Mouse (Mus musculus) heart, embryonic 12.5 days (tissue): ENCODE results near the gene Snrk. TPM values are rescaled to one million over a fixed set of nuclear protein-coding genes. Genes with fewer than 3 reads are reported as not detected.

ENCODE experiments used
- ATAC-seq: fragments of 200-750 bp; cut with Nextera tagmentation; 2 replicates; pipeline ENCODE4 v1.8.0; 2017; ENCODE audit warnings: moderate TSS enrichment, moderate library complexity; ENCODE audit not compliant: insufficient number of reproducible peaks, low FRiP score
- H3K27ac ChIP-seq: fragments of 300-500 bp; sonication (generic); 2 replicates; pipeline ENCODE4 v1.5.1; 2016; ENCODE audit warnings: mild to moderate bottlenecking, moderate library complexity; ENCODE audit not compliant: poor library complexity, severe bottlenecking
- H3K27me3 ChIP-seq: fragments of 300-500 bp; sonication (generic); replicated peaks from 2 replicates; pipeline ENCODE4 v1.6.1; 2016; ENCODE audit warnings: mild to moderate bottlenecking, moderate library complexity
- H3K36me3 ChIP-seq: fragments of 300-500 bp; sonication (generic); 2 replicates; pipeline ENCODE4 v1.6.1; 2016; ENCODE audit warnings: mild to moderate bottlenecking, moderate library complexity
- H3K4me1 ChIP-seq: fragments of 300-500 bp; sonication (generic); replicated peaks from 2 replicates; pipeline ENCODE4 v1.6.1; 2016; ENCODE audit warnings: mild to moderate bottlenecking
- H3K4me2 ChIP-seq: fragments of 300-500 bp; sonication (generic); 2 replicates; pipeline ENCODE4 v1.6.1; 2016; ENCODE audit warnings: mild to moderate bottlenecking, moderate library complexity
- H3K4me3 ChIP-seq: fragments of 300-500 bp; sonication (generic); 2 replicates; pipeline ENCODE4 v1.5.1; 2016; ENCODE audit warnings: mild to moderate bottlenecking
- H3K9ac ChIP-seq: fragments of 300-500 bp; sonication (generic); 2 replicates; pipeline ENCODE4 v1.6.1; 2016; ENCODE audit warnings: mild to moderate bottlenecking, moderate library complexity
- H3K9me3 ChIP-seq: fragments of 300-500 bp; sonication (generic); replicated peaks from 2 replicates; pipeline ENCODE4 v1.6.1; 2016; ENCODE audit warnings: mild to moderate bottlenecking, moderate library complexity
- WGBS: fragments of 180-500 bp; shearing (Covaris S2); methylation state at CpG from one replicate; pipeline ENCODE4 v1.1.7; 2016; 5-methylcytosine and 5-hydroxymethylcytosine counted together
- polyA plus RNA-seq: library from polyadenylated mRNA; unstranded; fragments of >200 nt; fragmentation: Nextera tagmentation; extraction: Ambion mirVana; gene quantifications from 2 replicates; pipeline ENCODE4 v1.2.1, GENCODE M21; 2016

Gene Snrk
- polyA plus RNA-seq, 1 experiment from 2014 or later = 53.4 TPM

DNA sequence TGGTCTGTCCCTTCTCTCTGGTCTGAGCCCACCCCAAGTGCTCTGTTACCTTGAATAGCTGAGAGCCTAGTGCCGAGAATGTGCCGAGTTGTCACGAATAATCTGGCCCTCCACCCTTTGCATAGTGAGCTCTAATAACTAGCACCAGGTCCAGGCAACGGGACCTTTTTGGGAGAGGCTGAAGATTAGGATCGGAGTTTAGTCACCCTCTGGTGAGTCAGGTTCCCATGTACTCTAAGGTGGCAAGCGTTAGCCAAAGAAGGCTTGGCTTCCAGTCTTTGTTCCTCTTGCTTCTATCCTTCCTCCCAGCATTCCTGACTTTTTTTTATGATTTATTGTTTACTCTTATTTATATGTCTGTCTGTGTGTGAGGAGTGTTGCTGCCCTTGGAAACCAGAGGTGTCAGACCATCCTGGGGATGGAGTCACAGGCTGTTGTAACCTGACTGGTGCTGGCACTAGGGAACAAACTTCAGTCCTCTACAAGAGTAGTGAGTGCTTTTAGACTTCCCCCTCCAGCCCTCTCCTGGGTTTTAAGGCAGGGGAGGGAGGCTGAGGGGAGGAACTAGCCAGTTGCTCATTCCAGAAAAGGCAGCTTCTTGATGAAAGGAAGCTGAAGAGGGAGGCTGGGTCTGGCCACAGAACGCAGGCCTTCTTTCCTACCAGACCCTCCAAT is 9.2 kb upstream of the Snrk start:
- Histone ChIP-seq H3K4me2 (no peak overlapping the region), H3K36me3 (no peaks in the 10 kb centered on the region), H3K27ac (no peak overlapping the region), H3K9me3 (no peaks in the 10 kb centered on the region), H3K27me3 (peaks cover 13% of the 10 kb centered on the region), H3K4me1 (peaks cover 25% of the 10 kb centered on the region; the same call in 1 of the 2 replicates), H3K4me3 (no peak overlapping the region), H3K9ac (no peak overlapping the region)
- 52% methylated on average over 7 of the region's 7 CpGs for WGBS
- no peak for ATAC-seq

- H3K4me3 ChIP-seq = no peak overlapping the region
- no peaks in the 10 kb centered on the region for H3K36me3 ChIP-seq
- no peaks in the 10 kb centered on the region for H3K9me3 ChIP-seq
- WGBS = 52% methylated on average over 8 of the region's 8 CpGs
- peak overlapping the region; percentile 57; the same call in 1 of the 2 replicates for H3K27ac ChIP-seq
- H3K27me3 ChIP-seq = peaks cover 13% of the 10 kb centered on the region
- H3K4me2 ChIP-seq = no peak overlapping the region
- H3K4me1 ChIP-seq = peaks cover 18% of the 10 kb centered on the region; the same call in 1 of the 2 replicates
- ATAC-seq = no peak
- no peak overlapping the region for H3K9ac ChIP-seq
These were observed 7.4 kb upstream of the Snrk start for GRCm38 (mm10) chr9:122109553-122110225.

GRCm38 (mm10) chr9:122110508-122110907 is 6.6 kb upstream of the Snrk start:
- H3K4me3 ChIP-seq = no peak overlapping the region
- ATAC-seq = no peak
- peaks cover 8% of the 10 kb centered on the region for H3K27me3 ChIP-seq
- H3K36me3 ChIP-seq = no peaks in the 10 kb centered on the region
- H3K4me2 ChIP-seq = no peak overlapping the region
- whole genome bisulfite sequencing = 76% methylated on average over 6 of the region's 6 CpGs
- no peak overlapping the region for H3K9ac ChIP-seq
- H3K27ac ChIP-seq = no peak overlapping the region
- no peaks in the 10 kb centered on the region for H3K9me3 ChIP-seq
- peaks cover 18% of the 10 kb centered on the region; the same call in 1 of the 2 replicates for H3K4me1 ChIP-seq

- Histone ChIP-seq H3K4me1 (peaks cover 18% of the 10 kb centered on the region; the same call in 1 of the 2 replicates), H3K27me3 (0 out of 2 replicates have a peak, but pooled peaks cover 4% of the 10 kb centered on the region), H3K9ac (no peak overlapping the region), H3K9me3 (no peaks in the 10 kb centered on the region), H3K36me3 (no peaks in the 10 kb centered on the region), H3K4me3 (no peak overlapping the region), H3K27ac (no peak overlapping the region), H3K4me2 (no peak overlapping the region)
- 74% methylated on average over 5 of the region's 5 CpGs for WGBS
- ATAC-seq = no peak
These were observed 6.1 kb upstream of the Snrk start for GRCm38 (mm10) chr9:122110921-122111320.

- WGBS = 70% methylated on average over 4 of the region's 4 CpGs
- H3K9me3 ChIP-seq = no peaks in the 10 kb centered on the region
- no peaks in the 10 kb centered on the region for H3K36me3 ChIP-seq
- H3K27ac ChIP-seq = no peak overlapping the region
- ATAC-seq = no peak
- no peaks in the 10 kb centered on the region for H3K27me3 ChIP-seq
- peaks cover 18% of the 10 kb centered on the region for H3K4me1 ChIP-seq
- no peak overlapping the region for H3K9ac ChIP-seq
- H3K4me2 ChIP-seq = no peak overlapping the region
- H3K4me3 ChIP-seq = no peak overlapping the region
These were observed 1.5 kb upstream of the Snrk start for GRCm38 (mm10) chr9:122115552-122115951.

- no peak overlapping the region for H3K4me3 ChIP-seq
- H3K27ac ChIP-seq = no peak overlapping the region
- 61% methylated on average over 1 of the region's 1 CpGs for WGBS
- no peak for ATAC-seq
- peaks cover 21% of the 10 kb centered on the region for H3K4me1 ChIP-seq
- no peaks in the 10 kb centered on the region for H3K9me3 ChIP-seq
- no peak overlapping the region for H3K9ac ChIP-seq
- no peaks in the 10 kb centered on the region; the same call in 1 of the 2 replicates for H3K36me3 ChIP-seq
- no peaks in the 10 kb centered on the region for H3K27me3 ChIP-seq
- no peak overlapping the region for H3K4me2 ChIP-seq
These were observed 707 bp upstream of the Snrk start for GRCm38 (mm10) chr9:122116359-122116758.

DNA sequence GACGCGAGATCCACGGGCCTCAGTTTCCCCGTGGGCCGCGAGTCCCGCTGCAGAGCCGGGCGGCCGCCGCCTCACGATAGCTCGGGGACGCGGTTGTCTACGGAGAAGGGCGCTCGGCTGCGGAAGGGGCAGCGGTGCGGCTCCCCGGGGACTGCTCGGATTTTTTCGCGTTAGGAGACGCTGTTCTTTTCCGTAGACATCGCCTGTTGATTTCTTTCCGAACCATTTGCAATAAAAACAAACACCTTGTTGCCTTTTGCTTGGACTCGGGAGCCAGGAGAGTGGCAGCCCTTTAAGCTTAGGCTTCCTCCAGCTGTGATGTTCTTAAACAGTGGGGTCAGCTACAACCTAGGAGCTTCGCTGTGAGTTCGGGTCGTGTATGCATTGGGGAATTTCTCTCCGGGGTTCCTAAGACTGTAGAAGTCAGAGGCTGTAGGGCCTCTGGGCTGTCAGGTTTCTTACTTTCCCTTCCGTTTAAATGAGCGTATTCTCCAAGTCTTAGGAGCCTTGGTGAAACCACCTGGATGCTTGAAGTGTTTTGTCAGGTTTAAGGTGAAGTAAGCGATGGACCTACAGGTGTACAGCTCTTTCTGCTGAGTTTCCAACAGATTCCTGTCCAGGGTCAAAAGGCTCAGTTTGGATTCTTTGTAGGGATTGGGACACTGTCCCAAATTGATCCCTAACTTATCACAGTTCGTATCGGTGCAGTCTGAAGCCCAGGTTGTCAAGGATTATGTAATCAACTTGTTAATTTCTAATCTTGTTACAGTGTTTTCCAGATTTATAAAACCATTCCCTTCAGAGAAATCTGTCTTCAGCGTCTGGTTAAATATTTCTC is 845 bp downstream of the Snrk start:
- peak overlapping the region; percentile 90 for H3K4me3 ChIP-seq
- no peaks in the 10 kb centered on the region for H3K9me3 ChIP-seq
- peak; percentile 41; the same call in 1 of the 2 replicates for ATAC-seq
- peaks cover 31% of the 10 kb centered on the region for H3K4me1 ChIP-seq
- peak overlapping the region; percentile 99 for H3K9ac ChIP-seq
- H3K27ac ChIP-seq = peak overlapping the region; percentile 90
- 4% methylated on average over 40 of the region's 40 CpGs for WGBS
- H3K27me3 ChIP-seq = no peaks in the 10 kb centered on the region
- peak overlapping the region; percentile 90 for H3K4me2 ChIP-seq
- H3K36me3 ChIP-seq = no peaks in the 10 kb centered on the region; the same call in 1 of the 2 replicates

DNA sequence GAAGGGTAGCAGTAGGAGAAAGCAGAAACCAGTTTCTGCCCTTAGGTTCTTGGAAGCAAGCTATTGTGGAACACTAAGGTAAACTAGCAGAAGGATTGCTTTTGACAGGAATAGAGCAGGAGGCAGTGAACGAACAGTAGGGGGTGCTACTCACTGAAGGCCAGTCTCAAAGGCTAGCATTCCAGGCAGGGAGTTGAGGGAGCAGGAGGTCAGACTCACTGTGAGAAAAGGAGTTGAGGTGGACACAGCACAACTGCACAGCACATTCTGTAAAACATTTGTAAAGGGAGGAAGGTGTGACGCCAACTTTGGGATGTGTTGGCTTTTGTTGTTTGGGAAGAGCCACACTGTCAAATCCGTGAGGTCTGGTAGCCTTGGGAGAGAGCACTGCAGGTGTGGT is 3.0 kb downstream of the Snrk start:
- Histone ChIP-seq H3K9me3 (no peaks in the 10 kb centered on the region), H3K4me1 (peaks cover 41% of the 10 kb centered on the region), H3K4me3 (peak overlapping the region; percentile 9), H3K9ac (peak overlapping the region; percentile 41; the same call in 1 of the 2 replicates), H3K27ac (no peak overlapping the region), H3K36me3 (no peaks in the 10 kb centered on the region; the same call in 1 of the 2 replicates), H3K27me3 (no peaks in the 10 kb centered on the region), H3K4me2 (peak overlapping the region; percentile 43)
- no peak for ATAC-seq
- 47% methylated on average over 3 of the region's 3 CpGs for WGBS

DNA sequence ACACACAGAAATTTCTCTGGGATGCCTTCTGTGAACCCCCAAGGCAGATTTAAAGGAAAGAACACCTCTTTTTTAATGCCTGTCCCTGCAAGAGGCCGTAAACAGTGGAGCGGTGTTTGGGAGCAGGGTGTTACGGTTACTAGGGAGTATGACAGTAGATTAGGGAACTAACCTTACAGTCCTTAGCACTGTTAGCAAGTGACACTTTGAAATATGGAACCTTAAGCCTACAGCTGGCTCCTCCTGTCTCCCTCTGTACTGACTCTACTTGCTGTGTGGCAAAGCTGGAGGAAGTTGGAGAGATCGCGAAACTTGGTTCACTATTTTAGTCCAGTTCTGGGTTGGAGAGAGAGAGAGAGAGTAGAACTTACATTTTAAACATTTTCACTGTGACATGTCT is 5.0 kb downstream of the Snrk start:
- peaks cover 42% of the 10 kb centered on the region for H3K4me1 ChIP-seq
- H3K4me3 ChIP-seq = no peak overlapping the region
- H3K27me3 ChIP-seq = no peaks in the 10 kb centered on the region
- H3K36me3 ChIP-seq = no peaks in the 10 kb centered on the region; the same call in 1 of the 2 replicates
- H3K9ac ChIP-seq = 0 out of 2 replicates have a peak overlapping the region, but pooled peaks have one; percentile 2
- no peak for ATAC-seq
- WGBS = 88% methylated on average over 5 of the region's 5 CpGs
- no peak overlapping the region for H3K27ac ChIP-seq
- H3K9me3 ChIP-seq = no peaks in the 10 kb centered on the region
- peak overlapping the region; percentile 14; the same call in 1 of the 2 replicates for H3K4me2 ChIP-seq

DNA sequence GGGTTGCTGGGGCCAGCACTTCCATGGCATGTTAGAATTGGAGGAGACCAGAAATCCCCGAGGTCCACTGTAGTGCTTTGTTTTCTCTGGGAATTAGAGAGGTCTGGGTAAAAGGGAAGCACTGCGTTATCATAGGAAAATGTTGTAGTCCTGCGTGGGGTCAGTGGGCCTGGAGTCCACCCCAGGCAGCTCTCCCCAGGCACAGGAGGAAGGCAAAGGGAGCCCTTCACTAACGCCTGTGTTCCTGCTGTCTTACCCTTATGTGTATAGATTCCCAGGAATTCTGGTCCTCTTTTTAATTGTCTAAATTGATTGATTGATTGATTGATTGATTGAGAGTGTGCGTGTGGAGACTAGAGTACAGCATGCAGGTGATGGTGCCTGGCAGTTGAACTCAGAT is 6.1 kb downstream of the Snrk start:
- Histone ChIP-seq H3K4me2 (peak overlapping the region; percentile 21; the same call in 1 of the 2 replicates), H3K9ac (no peak overlapping the region), H3K27ac (0 out of 2 replicates have a peak overlapping the region, but pooled peaks have one; percentile 28), H3K36me3 (no peaks in the 10 kb centered on the region; the same call in 1 of the 2 replicates), H3K4me1 (peaks cover 43% of the 10 kb centered on the region), H3K27me3 (no peaks in the 10 kb centered on the region), H3K4me3 (no peak overlapping the region), H3K9me3 (no peaks in the 10 kb centered on the region)
- WGBS = 58% methylated on average over 5 of the region's 5 CpGs
- ATAC-seq = no peak
